Mouse (Mus musculus) liver, adult 2 months (tissue): ENCODE measurements at regions not wholly inside any gene's neighbourhood (a gene's known extent, or its start where the extent isn't known, plus 50 kb on each side); places are given as distances from the start of the nearest gene placed in this dataset.

Source experiments
- DNase-seq: peaks from one replicate; pipeline ENCODE4 v3.0.0-alpha.2; 2011; ENCODE audit warnings: low read depth, low spot score; ENCODE audit errors: extremely low read depth
- H3K27ac ChIP-seq: fragments of 200-500 bp; replicated peaks from 2 replicates; pipeline ENCODE4 v1.5.1; 2012; ENCODE audit warnings: low read depth, mild to moderate bottlenecking, control low read depth, inconsistent platforms, low read length; ENCODE audit not compliant: insufficient read depth
- H3K27me3 ChIP-seq: fragments of 200-500 bp; 2 replicates; pipeline ENCODE4 v1.6.1; 2012; ENCODE audit warnings: mild to moderate bottlenecking, moderate library complexity, low read length, inconsistent platforms; ENCODE audit not compliant: control insufficient read depth, insufficient read depth
- H3K36me3 ChIP-seq: fragments of 200-500 bp; 2 replicates; pipeline ENCODE4 v1.6.1; 2012; ENCODE audit warnings: low read length, inconsistent platforms; ENCODE audit not compliant: control insufficient read depth, insufficient read depth
- H3K4me1 ChIP-seq: fragments of 200-500 bp; 2 replicates; pipeline ENCODE4 v1.6.1; 2011; ENCODE audit warnings: low read length; ENCODE audit not compliant: control insufficient read depth, insufficient read depth
- H3K4me3 ChIP-seq: fragments of 200-500 bp; 2 replicates; pipeline ENCODE4 v1.5.1; 2011; ENCODE audit warnings: low read depth, mild to moderate bottlenecking, control low read depth, low read length, moderate library complexity; ENCODE audit not compliant: insufficient read depth
- H3K79me2 ChIP-seq: fragments of 200-500 bp; 2 replicates; pipeline ENCODE4 v1.6.1; 2012; ENCODE audit warnings: inconsistent platforms, mild to moderate bottlenecking, low read length, moderate library complexity; ENCODE audit not compliant: control insufficient read depth, insufficient read depth
- H3K9ac ChIP-seq: fragments of 200-500 bp; 2 replicates; pipeline ENCODE4 v1.6.1; 2012; ENCODE audit warnings: low read depth, mild to moderate bottlenecking, control low read depth, inconsistent platforms, low read length
- CTCF ChIP-seq: fragments of 200-500 bp; IDR thresholded peaks from 2 replicates; pipeline ENCODE4 v1.5.1; 2011; ENCODE audit warnings: low read depth, low read length, control low read depth
- POLR2A ChIP-seq: fragments of 200-500 bp; IDR thresholded peaks from 2 replicates; pipeline ENCODE4 v1.6.1; 2011; ENCODE audit warnings: low read length, control low read depth; ENCODE audit not compliant: insufficient read depth; ENCODE audit errors: extremely low read depth
- WGBS: fragments of 180-500 bp; shearing (Covaris S2); methylation state at CpG from one replicate; pipeline ENCODE4 v1.1.7; 2018; 5-methylcytosine and 5-hydroxymethylcytosine counted together

DNA sequence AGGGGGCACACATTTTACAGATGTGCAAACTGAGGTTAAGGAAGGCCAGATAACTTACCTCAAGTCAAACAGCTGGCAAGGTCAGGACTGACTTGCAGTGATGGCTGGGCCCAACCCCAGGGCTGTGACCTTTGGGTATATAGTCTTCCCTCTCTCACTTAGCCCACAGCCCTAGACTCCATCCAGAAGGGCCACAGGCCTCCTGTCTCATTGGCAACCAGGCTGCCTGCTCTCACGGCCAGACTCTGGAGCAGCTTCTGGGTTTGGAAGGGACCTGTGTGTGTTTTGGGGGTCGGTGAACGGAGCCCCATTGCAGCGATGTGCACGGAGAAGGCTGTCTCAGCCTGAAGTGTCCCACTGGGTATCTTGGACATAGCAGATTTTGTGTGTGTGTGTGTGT, 70.2 kb upstream of the Wnt7b start:
- Histone ChIP-seq H3K4me1 (peaks cover 18% of the 10 kb centered on the region), H3K27ac (no peak overlapping the region; the same call in 1 of the 2 replicates), H3K27me3 (no peaks in the 10 kb centered on the region), H3K9ac (no peak overlapping the region), H3K36me3 (no peaks in the 10 kb centered on the region), H3K4me3 (no peak overlapping the region), H3K79me2 (peaks cover 11% of the 10 kb centered on the region; the same call in 1 of the 2 replicates)
- no peak for DNase-seq
- WGBS = 83% methylated on average over 5 of the region's 5 CpGs
- TF ChIP-seq POLR2A (no peak), CTCF (no peak)

DNA sequence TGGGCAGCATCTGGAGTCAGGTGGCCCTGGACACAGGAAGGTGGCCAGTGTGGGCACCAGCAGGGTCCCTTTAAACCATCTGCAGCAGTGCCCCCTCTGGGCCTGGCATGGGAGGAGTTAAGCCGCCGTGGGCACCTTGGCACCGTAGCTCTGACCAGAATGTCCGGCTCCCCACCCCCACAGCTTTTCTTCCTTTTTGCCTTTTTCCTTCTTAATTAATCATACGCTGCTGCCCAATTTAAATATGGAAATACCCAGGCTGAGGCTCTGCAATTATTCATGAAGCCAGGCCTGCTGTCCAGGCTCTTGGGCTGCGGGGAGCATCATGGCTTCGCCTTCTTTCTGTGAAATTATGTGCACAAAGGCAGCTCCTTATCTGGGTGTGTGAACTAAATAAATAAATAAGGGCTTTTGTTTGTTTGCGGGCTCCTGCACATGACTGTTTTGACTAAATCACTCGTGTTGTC, 70.6 kb upstream of the Wnt7b start:
- Histone ChIP-seq H3K79me2 (peaks cover 11% of the 10 kb centered on the region; the same call in 1 of the 2 replicates), H3K4me3 (no peak overlapping the region), H3K4me1 (peaks cover 18% of the 10 kb centered on the region), H3K9ac (no peak overlapping the region), H3K27ac (peak overlapping the region; percentile 47), H3K36me3 (no peaks in the 10 kb centered on the region), H3K27me3 (no peaks in the 10 kb centered on the region)
- 43% methylated on average over 9 of the region's 9 CpGs for WGBS
- TF ChIP-seq CTCF = no peak
- no peak for TF ChIP-seq POLR2A
- no peak for DNase-seq

DNA sequence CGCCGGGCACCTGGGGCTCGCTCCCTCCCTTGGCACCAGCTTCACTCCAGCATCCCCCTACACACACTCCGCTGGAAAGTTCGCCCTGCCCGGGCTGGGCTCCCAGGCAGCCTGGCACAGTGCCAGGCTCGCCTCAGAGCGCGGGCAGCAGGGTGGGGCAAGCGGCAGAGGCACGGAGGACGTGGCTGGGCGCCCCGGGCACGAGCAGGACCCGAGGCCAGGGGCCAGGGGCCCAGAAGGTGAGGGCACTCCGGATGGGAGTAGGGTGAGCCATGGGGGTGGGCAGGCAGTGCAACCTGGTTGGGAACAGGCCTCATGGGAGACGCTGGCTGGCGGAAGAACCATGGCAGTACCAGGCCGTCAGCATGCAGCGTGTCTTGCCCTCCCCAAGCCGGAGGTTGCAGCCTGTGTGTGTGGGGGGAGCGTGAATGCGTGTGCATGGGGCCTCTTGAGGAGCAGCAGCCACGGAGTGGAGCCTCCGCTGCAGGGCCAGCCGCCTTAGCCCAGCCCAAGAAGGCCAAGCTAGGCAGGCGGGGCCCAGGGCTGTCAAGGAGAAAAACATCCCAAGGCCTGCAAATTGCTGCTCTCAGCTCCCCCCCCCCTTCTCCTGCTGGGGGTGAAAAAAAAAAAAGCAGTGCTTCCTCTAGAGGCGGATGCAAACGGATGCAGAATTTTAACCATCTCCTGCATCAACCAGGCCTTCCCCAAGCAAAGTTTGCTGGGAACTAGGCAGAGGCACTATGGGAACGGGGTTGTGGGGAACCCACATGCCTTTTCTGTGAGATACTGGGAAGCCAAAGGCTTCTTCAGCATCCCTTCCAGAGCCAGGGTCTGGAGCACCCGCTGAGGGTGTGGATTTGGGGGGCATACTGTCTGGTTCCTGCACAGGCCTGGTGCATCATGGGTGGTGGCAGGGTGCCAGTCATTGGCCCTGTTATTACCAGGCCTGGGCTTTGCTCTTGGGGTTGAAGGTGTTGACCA, 71.4 kb upstream of the Wnt7b start:
- Histone ChIP-seq H3K27me3 (no peaks in the 10 kb centered on the region), H3K36me3 (no peaks in the 10 kb centered on the region), H3K27ac (peak overlapping the region; percentile 79), H3K4me1 (peaks cover 21% of the 10 kb centered on the region), H3K9ac (peak overlapping the region; percentile 79), H3K4me3 (peak overlapping the region; percentile 61), H3K79me2 (peaks cover 7% of the 10 kb centered on the region; the same call in 1 of the 2 replicates)
- TF ChIP-seq CTCF (no peak), POLR2A (peak; percentile 50; the same call in 1 of the 2 replicates)
- WGBS = 26% methylated on average over 32 of the region's 32 CpGs
- peak; percentile 67 for DNase-seq

DNA sequence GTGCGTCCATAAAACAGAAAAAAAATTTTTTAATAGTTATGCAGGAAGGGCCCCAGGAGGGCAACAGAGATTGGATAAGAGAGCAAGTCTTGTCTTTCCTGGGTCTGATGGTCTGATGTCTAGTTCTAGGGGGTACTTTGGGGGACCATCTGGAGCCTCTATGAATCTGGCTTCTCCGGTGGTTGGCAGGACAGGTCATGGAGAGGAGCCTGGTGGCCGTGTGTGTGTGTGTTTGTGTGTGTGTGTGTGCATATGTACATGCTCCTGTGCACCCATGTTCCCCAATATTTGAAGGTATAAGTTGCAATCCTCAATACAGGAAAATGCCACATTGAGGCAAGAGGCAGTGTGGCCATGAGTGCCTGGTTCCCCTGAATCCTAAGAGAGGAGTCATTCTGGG, 72.5 kb upstream of the Wnt7b start:
- peaks cover 21% of the 10 kb centered on the region for H3K4me1 ChIP-seq
- H3K27ac ChIP-seq = peak overlapping the region; percentile 21
- 79% methylated on average over 3 of the region's 3 CpGs for WGBS
- no peak for TF ChIP-seq CTCF
- TF ChIP-seq POLR2A = no peak
- peaks cover 9% of the 10 kb centered on the region; the same call in 1 of the 2 replicates for H3K79me2 ChIP-seq
- no peaks in the 10 kb centered on the region for H3K36me3 ChIP-seq
- no peak overlapping the region for H3K4me3 ChIP-seq
- no peak for DNase-seq
- no peaks in the 10 kb centered on the region for H3K27me3 ChIP-seq
- H3K9ac ChIP-seq = no peak overlapping the region

DNA sequence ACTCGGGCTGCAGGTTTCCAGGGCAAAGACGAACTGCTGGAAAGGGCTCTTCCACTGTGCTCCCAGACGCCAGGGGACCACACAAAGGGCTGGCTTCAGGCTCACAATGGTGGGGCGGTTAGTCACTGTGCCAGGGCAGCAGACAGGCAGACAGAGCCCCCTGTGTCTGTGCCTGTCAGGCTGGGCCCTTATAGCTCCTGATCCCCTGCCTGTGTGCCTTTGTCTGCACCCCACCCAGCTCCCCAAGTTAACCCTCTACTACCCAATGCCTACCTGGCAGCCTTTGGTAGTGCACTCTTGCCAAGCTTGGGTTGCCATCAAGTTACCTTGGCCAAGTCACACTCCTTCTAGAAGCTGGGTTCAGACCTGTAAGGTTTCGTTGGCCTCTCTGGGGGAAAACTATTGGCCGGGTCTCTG, 73.5 kb upstream of the Wnt7b start:
- no peak for TF ChIP-seq CTCF
- TF ChIP-seq POLR2A = no peak
- H3K9ac ChIP-seq = no peak overlapping the region
- no peak overlapping the region for H3K4me3 ChIP-seq
- H3K79me2 ChIP-seq = peaks cover 9% of the 10 kb centered on the region; the same call in 1 of the 2 replicates
- no peak for DNase-seq
- H3K27ac ChIP-seq = peak overlapping the region; percentile 14
- no peaks in the 10 kb centered on the region for H3K36me3 ChIP-seq
- peaks cover 21% of the 10 kb centered on the region for H3K4me1 ChIP-seq
- no peaks in the 10 kb centered on the region for H3K27me3 ChIP-seq
- 82% methylated on average over 6 of the region's 6 CpGs for WGBS

DNA sequence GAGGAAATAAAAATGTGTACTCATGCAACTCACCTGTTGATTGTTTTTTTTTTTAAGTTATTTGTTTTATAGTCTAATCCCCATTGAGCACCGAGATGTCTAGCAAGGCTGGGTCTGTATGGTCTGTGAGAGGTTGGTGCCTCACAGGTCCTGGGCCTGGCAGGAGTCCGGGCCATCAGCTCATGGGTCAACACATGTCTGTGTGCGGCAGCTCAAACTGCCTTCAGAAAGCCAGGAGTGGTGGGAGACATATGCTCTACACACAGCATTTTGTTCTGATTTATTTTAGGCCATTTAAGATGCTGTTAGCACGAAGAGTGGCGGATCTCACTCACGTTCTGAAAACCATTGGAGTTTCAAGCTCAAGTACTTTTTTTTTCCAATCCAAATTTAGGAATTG, 74.6 kb upstream of the Wnt7b start:
- H3K27me3 ChIP-seq = no peaks in the 10 kb centered on the region
- TF ChIP-seq CTCF = no peak
- no peak for TF ChIP-seq POLR2A
- no peak for DNase-seq
- 51% methylated on average over 6 of the region's 6 CpGs for WGBS
- peak overlapping the region; percentile 94 for H3K27ac ChIP-seq
- no peak overlapping the region for H3K9ac ChIP-seq
- H3K4me1 ChIP-seq = peaks cover 25% of the 10 kb centered on the region
- H3K36me3 ChIP-seq = no peaks in the 10 kb centered on the region
- H3K79me2 ChIP-seq = peaks cover 9% of the 10 kb centered on the region; the same call in 1 of the 2 replicates
- no peak overlapping the region for H3K4me3 ChIP-seq
